Comparison of ENCODE assay signal across 10 mouse cellular contexts in the genomic region with DNA sequence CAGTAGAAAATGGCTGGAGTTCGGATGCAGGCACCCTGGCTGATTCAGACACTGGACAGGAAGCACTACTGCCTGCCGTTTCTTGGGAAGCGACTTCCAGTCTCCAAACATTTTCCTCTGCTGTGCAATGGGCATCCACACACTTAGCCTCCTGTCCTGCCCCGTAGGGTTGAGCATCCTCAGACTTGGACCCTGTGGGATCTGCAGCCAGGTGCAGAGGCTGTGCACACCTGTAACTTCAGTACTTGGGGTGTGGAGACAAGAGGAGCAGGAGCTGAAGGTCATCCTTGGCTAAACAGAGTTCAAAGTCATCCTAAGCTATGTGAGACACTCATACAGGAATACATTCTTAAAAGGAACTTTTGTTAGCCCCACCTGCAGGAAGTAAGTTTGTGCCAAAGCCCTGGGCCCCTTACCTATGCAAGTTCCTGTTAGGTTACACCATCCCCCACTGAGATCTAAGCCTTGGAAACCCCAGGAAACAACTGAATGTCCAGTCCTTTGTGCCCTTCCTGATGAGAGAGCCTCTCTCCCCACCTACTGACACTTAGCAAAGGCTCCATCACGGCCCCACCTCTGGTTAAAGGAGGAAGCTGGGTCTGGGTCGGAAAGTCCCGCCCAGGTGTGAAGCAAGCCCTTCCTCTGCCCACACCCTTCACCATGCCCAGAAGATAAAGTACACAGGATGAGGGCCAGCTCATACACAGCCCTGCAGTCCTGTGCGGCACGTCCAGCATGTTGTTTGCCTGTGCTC. TPM values are rescaled to one million over a fixed set of nuclear protein-coding genes. Genes with fewer than 3 reads are reported as not detected.
DNase-seq lines count a peak whose midpoint lies in the region; ATAC-seq and TF ChIP-seq lines count a peak whose summit lies in the region.
"Had no signal": no experiment of that assay in that cellular context is flagged by ENCODE, and none has a peak within 500 bp of the region (broad histone marks: within the 10 kb centered on the region; RNA-seq: fewer than 3 reads in every experiment).

No protein-coding gene starts in this region.

- intact Hi-C loops in left cerebral cortex, postnatal 25 days (cut with DNase I) = no loop called here

- no peaks in the 10 kb centered on the region for H3K36me3 ChIP-seq in lung, postnatal 0 days (ENCODE audit: insufficient read depth, low read length)
- no peaks in the 10 kb centered on the region for H3K36me3 ChIP-seq in stomach, postnatal 0 days (ENCODE audit: control insufficient read depth, insufficient read depth, low read length)

- H3K9me3 ChIP-seq in lung, postnatal 0 days (ENCODE audit: low read length) = no peaks in the 10 kb centered on the region
- no peaks in the 10 kb centered on the region for H3K9me3 ChIP-seq in stomach, postnatal 0 days (ENCODE audit: control insufficient read depth, low read length)
- H3K9me3 ChIP-seq: forebrain, embryonic 13.5 days had no signal

- peak; percentile 52; the same call in 1 of the 2 replicates for TF ChIP-seq EP300 in lung, postnatal 0 days (IDR thresholded peaks at IDR 0.05)
- no peak for TF ChIP-seq EP300 in stomach, postnatal 0 days (optimal IDR thresholded peaks at IDR 0.05)

- H3K4me3 ChIP-seq in lung, postnatal 0 days (ENCODE audit: low read depth, low read length) = no peak overlapping the region
- no peak overlapping the region; the same call in 1 of the 2 replicates for H3K4me3 ChIP-seq in stomach, postnatal 0 days (ENCODE audit: low read depth, low read length)
- H3K4me3 ChIP-seq: forebrain, embryonic 13.5 days had no signal

- no peaks in the 10 kb centered on the region for H3K27me3 ChIP-seq in lung, postnatal 0 days (replicated peaks; ENCODE audit: insufficient read depth, low read length)
- no peaks in the 10 kb centered on the region for H3K27me3 ChIP-seq in stomach, postnatal 0 days (ENCODE audit: control insufficient read depth, insufficient read depth, low read length)
- H3K27me3 ChIP-seq: forebrain, embryonic 13.5 days had no signal

- H3K4me1 ChIP-seq in lung, postnatal 0 days (ENCODE audit: insufficient read depth, low read depth, low read length) = no peaks in the 10 kb centered on the region
- no peaks in the 10 kb centered on the region for H3K4me1 ChIP-seq in stomach, postnatal 0 days (replicated peaks; ENCODE audit: control insufficient read depth, insufficient read depth)
- H3K4me1 ChIP-seq: forebrain, embryonic 13.5 days had no signal

- no peak for TF ChIP-seq CTCF in lung, postnatal 0 days (IDR thresholded peaks at IDR 0.05)
- TF ChIP-seq CTCF in stomach, postnatal 0 days (IDR thresholded peaks at IDR 0.05; ENCODE audit: low read depth) = no peak

- ATAC-seq in lung, postnatal 0 days = peak; percentile 90
- ATAC-seq in stomach, postnatal 0 days (ENCODE audit: low FRiP score, low TSS enrichment) = peak; percentile 86
- ATAC-seq: forebrain, embryonic 13.5 days had no signal

- H3K4me2 ChIP-seq in lung, postnatal 0 days (replicated peaks; ENCODE audit: low read depth, low read length) = 0 out of 2 replicates have a peak overlapping the region, but pooled peaks have one; percentile 1
- H3K4me2 ChIP-seq in stomach, postnatal 0 days (replicated peaks; ENCODE audit: low read depth) = peak overlapping the region; percentile 31
- H3K4me2 ChIP-seq: forebrain, embryonic 13.5 days had no signal

- peak; percentile 19 for DNase-seq in adrenal gland, postnatal 10 days
- no peak for DNase-seq in adrenal gland, postnatal 4 days (ENCODE audit: low spot score in 2 of 2)
- peak; percentile 28 for DNase-seq in urinary bladder, postnatal 14 days (ENCODE audit: low spot score)
- no peak for DNase-seq in urinary bladder, adult 2 months (ENCODE audit: low spot score)
- DNase-seq in lung, postnatal 0 days (ENCODE audit: low spot score) = peak; percentile 75
- DNase-seq in stomach, postnatal 0 days (ENCODE audit: low spot score) = peak; percentile 55
- DNase-seq in left cerebral cortex, postnatal 25 days (ENCODE audit: low spot score in 2 of 2) = no peak
- DNase-seq in ovary, adult 18-20 months (ENCODE audit: low spot score) = no peak

- H3K9ac ChIP-seq in lung, postnatal 0 days (replicated peaks; ENCODE audit: low read depth) = no peak overlapping the region
- peak overlapping the region; percentile 41; the same call in 1 of the 2 replicates for H3K9ac ChIP-seq in stomach, postnatal 0 days (ENCODE audit: low read length)
- H3K9ac ChIP-seq: forebrain, embryonic 13.5 days had no signal

- 28% methylated on average over 9 of the region's 9 CpGs for WGBS in lung, postnatal 0 days
- WGBS in stomach, postnatal 0 days = 41% methylated on average over 9 of the region's 9 CpGs

- H3K27ac ChIP-seq in lung, postnatal 0 days (ENCODE audit: low read length) = peak overlapping the region; percentile 43
- peak overlapping the region; percentile 74 for H3K27ac ChIP-seq in stomach, postnatal 0 days (replicated peaks)
- H3K27ac ChIP-seq: forebrain, embryonic 13.5 days had no signal

RNA-seq across cellular contexts. Expression of a gene that starts 13.0 kb away (rescaled TPM):
- 1 to 10 TPM; 5.0 to 7.9 TPM for total RNA-seq in adrenal gland, postnatal 10 days (2021)
- total RNA-seq in adrenal gland, postnatal 4 days (2021) = 10 to 100 TPM in 1 of 2 experiments, 1 to 10 TPM in 1; 7.2 to 12.0 TPM
- polyA plus RNA-seq in urinary bladder, adult 2 months (2012; rRNA removed) = 3.3 and 3.5 TPM in 2 replicates
- polyA plus RNA-seq in lung, postnatal 0 days (2015; fragmentation: Nextera tagmentation; extraction: Ambion mirVana) = 45.6 and 51.1 TPM in 2 replicates
- polyA plus RNA-seq in stomach, postnatal 0 days (2015; fragmentation: Nextera tagmentation; extraction: Ambion mirVana) = 103 and 110 TPM in 2 replicates
- total RNA-seq in left cerebral cortex, postnatal 25 days (2021) = 10 to 100 TPM; 23.2 to 26.3 TPM

RNA-seq across cellular contexts. Expression of a gene that starts 26.0 kb away (rescaled TPM):
- total RNA-seq in adrenal gland, postnatal 10 days (2021) = 10 to 100 TPM; 12.5 to 13.9 TPM
- total RNA-seq in adrenal gland, postnatal 4 days (2021) = 10 to 100 TPM; 16.5 to 19.2 TPM
- polyA plus RNA-seq in urinary bladder, adult 2 months (2012; rRNA removed) = 26.9 and 31.4 TPM in 2 replicates
- 17.6 and 19.0 TPM in 2 replicates for polyA plus RNA-seq in lung, postnatal 0 days (2015; fragmentation: Nextera tagmentation; extraction: Ambion mirVana)
- polyA plus RNA-seq in stomach, postnatal 0 days (2015; fragmentation: Nextera tagmentation; extraction: Ambion mirVana) = 15.4 and 19.1 TPM in 2 replicates
- total RNA-seq in left cerebral cortex, postnatal 25 days (2021) = 10 to 100 TPM in 1 of 2 experiments, 1 to 10 TPM in 1; 9.9 to 10.5 TPM

RNA-seq across cellular contexts. Expression of a gene that starts 41.5 kb away (rescaled TPM):
- total RNA-seq in adrenal gland, postnatal 10 days (2021) = 1 to 10 TPM; 6.1 to 7.4 TPM
- 1 to 10 TPM; 7.8 to 8.2 TPM for total RNA-seq in adrenal gland, postnatal 4 days (2021)
- polyA plus RNA-seq in urinary bladder, adult 2 months (2012; rRNA removed) = 0.48 and 1.0 TPM in 2 replicates
- polyA plus RNA-seq in lung, postnatal 0 days (2015; fragmentation: Nextera tagmentation; extraction: Ambion mirVana) = 1.1 and 1.2 TPM in 2 replicates
- 0.18 and 0.22 TPM in 2 replicates for polyA plus RNA-seq in stomach, postnatal 0 days (2015; fragmentation: Nextera tagmentation; extraction: Ambion mirVana)
- total RNA-seq in left cerebral cortex, postnatal 25 days (2021) = 10 to 100 TPM; 78.2 to 84.6 TPM

RNA-seq across cellular contexts. Expression of a gene that starts 44.4 kb away (rescaled TPM):
- 1 to 10 TPM; 3.7 to 5.0 TPM for total RNA-seq in adrenal gland, postnatal 10 days (2021)
- 1 to 10 TPM; 5.1 to 8.1 TPM for total RNA-seq in adrenal gland, postnatal 4 days (2021)
- 27.2 and 31.4 TPM in 2 replicates for polyA plus RNA-seq in urinary bladder, adult 2 months (2012; rRNA removed)
- 4.3 and 5.7 TPM in 2 replicates for polyA plus RNA-seq in lung, postnatal 0 days (2015; fragmentation: Nextera tagmentation; extraction: Ambion mirVana)
- polyA plus RNA-seq in stomach, postnatal 0 days (2015; fragmentation: Nextera tagmentation; extraction: Ambion mirVana) = 1.3 and 1.4 TPM in 2 replicates
- 1 to 10 TPM; 1.8 to 2.1 TPM for total RNA-seq in left cerebral cortex, postnatal 25 days (2021)
- polyA plus RNA-seq: neural tube, embryonic 11.5 days had no signal

Comparison
In these comparisons a context has a peak if more than half of its experiments do, and no peak if none do; other contexts are left out.
1. DNase-seq: peak in adrenal gland, postnatal 10 days (single experiment), urinary bladder, postnatal 14 days (single experiment), lung, postnatal 0 days (single experiment) and stomach, postnatal 0 days (single experiment); none in adrenal gland, postnatal 4 days (0 of 2), urinary bladder, adult 2 months (single experiment), left cerebral cortex, postnatal 25 days (0 of 2) and ovary, adult 18-20 months (single experiment).
2. RNA of a gene that starts 41.5 kb away (total RNA-seq): 78.2 to 84.6 TPM in left cerebral cortex, postnatal 25 days; 7.8 to 8.2 TPM in adrenal gland, postnatal 4 days and 6.1 to 7.4 TPM in adrenal gland, postnatal 10 days; every median in the first group is over 4 times any median in the second.